Mouse (Mus musculus): ENCODE measurements around the gene Prss57.

- TF ChIP-seq CTCF (conservative IDR thresholded peaks at IDR 0.05; ENCODE audit: low read length): peak; percentile 94
- TF ChIP-seq POU5F1 (IDR thresholded peaks at IDR 0.05; ENCODE audit: borderline replicate concordance, low read length): no peak
Measured at GRCm38 (mm10) chr10:79768400-79768799, 22.4 kb downstream of the Prss57 start.
